Mouse (Mus musculus): ENCODE measurements around the gene Phf11c.
A peak's percentile ranks its signal among the peaks of the same experiment; 100 is the strongest.
"Not testable (repeated sequence)": the region's sequence is repeated elsewhere in the genome, so short reads cannot be mapped to it uniquely, and the experiment has no call there.

Gene Phf11c

GRCm38 (mm10) chr14:59395281-59395680 is at the start of gene Phf11c:
Gene Phf11c, minus strand, starts transcription at chr14:59395381.
- DNase-seq, result no peak

DNA sequence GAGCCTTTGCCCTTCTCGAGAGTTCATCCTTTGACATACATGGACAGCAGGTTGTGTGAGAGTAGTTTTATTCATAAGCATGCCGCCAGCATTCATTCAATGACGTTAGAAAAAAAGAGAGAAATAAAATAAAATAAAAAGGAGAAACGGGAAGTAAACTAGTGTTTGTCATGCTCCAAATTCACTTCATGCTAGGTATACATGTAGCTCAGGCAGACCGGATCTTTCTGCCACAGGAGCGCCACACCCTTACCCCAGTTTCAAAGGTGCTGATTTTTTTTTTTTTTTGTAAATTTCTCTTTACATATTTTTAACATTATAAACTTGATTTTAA is 46.3 kb upstream of the Phf11c start:
- DNase-seq, result no peak

DNA sequence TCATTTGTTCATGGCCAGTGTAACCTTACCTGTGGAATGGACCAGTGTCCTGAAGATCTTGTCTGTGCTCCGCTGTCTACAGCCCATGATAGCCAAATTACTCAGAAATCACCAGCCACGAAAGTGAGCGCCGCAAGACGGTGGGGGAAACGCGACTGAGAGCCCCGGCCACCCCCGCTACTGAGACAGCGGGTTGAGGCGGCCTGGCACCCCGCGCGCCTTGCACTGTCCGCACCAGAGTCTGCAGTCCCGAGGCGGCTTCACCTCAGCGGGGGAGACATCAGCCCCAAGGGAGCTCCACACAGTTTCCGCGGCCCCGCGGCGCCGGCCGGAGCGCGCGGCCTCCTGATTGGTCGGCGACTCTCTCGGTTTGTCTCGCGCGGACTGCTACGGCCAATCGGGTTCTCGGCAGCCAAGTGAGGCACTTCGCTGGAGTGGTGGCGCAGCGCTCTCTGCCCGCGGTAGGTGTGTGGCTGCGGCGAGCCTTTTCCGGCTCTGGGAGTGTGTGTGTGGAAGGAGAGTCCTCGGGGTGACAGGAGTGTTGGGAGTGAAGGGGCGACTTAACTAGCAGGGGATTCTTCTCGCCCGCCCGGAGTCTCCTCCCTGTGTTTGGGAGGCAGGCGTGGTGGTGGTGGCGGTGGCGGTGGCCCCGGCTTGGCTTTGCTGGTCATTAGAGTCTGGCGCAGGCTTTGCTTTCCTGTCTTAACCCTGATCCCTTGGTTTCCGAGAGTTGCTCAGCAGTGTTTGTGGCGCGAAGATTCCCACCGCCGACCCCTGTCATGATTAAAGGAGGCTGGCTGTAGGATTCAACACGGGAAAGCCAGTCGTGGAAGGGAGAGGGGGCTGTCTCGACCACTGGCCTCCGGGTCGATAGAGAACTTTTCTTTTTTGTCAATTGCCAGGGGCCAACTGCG is 45.6 kb upstream of the Phf11c start, which contains the start of the genes Setdb2 and Cab39l:
Gene Setdb2, minus strand, starts transcription at position 327 of the 914 bp plus-strand sequence.
Gene Cab39l, plus strand, starts transcription at position 415 of the 914 bp plus-strand sequence.
- DNase-seq, result peak; percentile 95 to 96

DNA sequence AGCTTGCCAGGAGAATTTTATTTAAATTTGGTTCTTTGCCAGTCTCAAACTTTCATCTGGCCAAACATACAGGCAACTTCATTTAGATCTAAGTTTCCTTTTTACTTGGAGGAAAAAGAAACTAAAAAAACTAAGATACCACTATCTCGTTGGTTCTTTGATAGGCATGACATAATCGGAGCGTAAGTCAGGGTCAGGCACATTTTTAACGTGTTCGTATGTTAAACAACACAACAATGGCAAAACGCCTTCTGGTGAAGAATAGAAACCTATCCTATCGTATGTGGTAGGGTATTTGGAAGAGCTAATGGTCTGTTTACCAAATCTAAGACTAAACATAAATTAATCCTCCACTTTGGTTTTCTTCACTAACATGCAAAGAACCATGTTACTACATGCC is 44.9 kb upstream of the Phf11c start:
- no peak for DNase-seq

- no peak for DNase-seq
Observed at GRCm38 (mm10) chr14:59438505-59438904, 43.3 kb upstream of the Phf11c start.

DNA sequence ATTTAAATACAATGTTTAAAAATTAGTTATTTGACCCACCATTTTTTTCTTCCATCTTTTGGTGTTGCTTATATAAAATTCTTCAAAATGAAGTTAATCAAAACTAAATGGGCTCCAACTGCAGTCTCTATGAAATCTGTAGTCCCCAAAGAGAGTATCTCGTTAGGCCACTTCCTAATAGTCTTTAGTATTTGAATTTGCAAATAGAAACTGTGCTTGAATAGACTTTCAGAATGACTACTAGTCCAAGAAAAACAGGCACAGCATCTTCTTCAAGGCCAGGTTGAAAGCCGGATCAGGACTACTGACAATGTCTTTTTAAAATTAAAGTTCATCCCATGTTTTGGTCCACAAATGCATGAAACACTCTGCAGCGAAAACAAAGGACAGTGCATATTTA is 42.2 kb upstream of the Phf11c start:
- DNase-seq, result no peak

GRCm38 (mm10) chr14:59435206-59435605 is 40.0 kb upstream of the Phf11c start:
- DNase-seq, result peak in 1 of 2 experiments; percentile 30

DNA sequence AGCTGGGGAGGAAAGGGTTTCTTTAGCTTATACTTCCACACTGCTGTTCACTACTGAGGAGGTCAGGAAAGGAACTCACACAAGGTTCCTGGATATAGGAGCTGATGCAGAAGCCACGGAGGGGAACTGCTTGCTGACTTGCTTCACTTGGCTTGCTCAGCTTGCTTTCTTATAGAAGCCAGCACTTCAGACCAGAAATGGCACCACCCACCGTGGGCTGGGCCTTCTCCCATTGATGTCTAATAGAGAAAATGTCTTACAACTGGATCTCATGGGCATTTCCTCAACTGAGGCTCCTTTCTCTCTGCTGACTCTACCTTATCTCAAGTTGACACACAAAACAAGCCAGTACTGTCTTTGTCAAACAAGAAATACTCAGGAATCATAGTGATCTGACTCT is 38.7 kb upstream of the Phf11c start:
- DNase-seq, result no peak

DNA sequence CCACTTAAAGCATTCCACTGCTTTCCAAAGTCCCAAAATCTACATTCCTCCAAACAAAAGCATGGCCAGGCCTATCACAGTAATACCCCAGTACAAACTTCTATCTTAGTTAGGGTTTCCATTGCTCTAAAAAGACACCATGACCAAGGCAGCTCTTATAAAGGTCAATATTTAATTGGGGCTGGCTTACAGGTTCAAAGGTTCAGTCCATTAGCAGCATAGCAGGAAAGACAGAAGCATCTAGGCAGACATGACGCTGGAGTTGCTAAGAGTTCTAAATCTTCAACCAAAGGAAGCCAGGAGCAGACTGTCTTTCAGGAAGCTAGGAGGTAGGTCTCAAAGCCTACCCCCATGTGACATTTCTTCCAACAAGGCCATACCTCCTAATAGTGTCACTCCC is 35.4 kb upstream of the Phf11c start:
- no peak for DNase-seq

DNA sequence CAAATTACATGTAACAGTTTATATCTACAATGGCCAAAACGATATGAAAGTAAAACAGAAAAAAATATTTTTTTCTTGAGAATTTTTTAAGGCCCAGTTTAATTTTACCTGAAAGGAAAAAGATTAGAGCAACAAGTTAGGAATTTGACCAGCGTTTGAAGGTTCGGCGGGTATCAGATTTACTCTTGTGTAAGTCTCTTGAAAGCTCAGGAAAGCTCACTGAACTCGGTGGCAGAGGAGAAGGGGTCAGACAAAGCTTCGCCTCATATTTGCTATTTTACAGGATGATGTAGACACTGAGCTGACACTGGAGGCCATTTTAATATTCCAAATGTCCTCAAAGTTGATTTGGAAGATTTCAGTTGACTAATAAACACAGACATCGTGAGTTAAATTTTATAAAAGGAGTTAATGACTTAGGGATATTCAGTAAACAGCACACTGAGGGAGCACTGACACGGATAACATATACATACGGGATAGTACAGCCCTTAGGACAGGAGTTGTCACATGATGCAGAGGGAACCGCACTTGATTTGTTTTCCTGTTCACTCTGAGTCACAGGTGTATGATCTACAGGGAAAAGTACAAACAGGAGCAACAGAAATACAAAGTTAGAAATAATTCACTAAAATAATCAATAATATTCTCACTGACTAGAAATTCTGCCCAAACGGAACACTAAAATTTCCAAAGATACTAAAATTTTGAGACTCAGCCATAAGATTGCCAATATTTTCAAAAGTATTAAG is 27.9 kb upstream of the Phf11c start:
- DNase-seq, result no peak

DNA sequence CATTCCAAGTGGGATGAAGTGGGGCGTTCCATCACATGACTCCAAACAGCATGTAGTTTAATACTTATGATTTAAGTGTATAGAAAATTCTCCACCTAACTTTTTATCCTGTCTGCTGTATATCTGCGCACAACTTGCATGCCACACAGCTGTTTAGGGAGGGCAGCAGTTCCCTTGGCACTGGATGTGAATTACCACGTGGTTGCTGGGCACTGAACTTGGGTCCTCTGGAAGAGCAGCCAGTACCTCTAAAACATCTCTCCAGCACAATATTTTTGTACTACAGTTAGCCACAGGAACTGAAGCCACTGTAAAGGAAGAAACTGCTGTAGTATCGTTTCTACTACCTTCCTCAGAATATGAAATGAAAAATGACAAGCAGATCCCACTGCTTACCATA is 23.0 kb upstream of the Phf11c start:
- no peak for DNase-seq

DNA sequence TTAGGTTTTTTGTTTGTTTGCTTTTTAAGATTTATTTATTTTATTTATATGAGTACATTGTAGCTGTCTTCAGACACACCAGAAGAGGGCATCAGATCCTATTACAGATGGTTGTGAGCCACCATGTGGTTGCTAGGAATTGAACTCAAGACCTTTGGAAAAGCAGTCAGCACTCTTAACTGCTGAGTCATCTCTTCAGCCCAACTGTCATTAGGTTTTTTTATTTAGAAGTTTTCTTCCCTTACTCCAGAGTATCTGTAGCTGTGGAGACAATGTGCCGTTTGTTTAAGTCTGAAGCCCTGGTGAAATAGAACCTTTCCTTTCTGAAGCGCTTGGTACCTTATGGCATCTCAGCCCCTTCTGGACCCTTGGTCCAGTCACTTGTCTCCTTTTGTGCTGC is 19.8 kb upstream of the Phf11c start:
- DNase-seq, result not testable (repeated sequence)

DNA sequence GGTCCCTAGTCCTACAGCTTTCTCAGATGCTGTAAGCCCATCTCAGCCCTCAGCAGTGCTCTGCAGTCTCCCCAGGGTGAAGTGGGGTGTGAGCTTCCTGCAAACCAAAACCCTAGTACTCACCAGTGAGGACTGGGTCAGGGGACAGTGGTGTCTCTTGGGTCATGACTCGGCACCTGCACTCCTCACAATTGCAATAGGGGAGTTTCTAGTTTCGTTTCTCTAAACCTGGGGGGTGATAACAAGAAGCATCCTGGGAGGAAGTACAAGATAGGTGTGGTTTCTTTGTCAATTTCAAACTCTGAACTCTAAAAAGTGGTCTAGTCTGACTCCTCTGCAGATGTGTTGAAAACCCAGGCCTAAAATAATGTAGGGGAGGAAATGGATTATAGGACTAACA is 1.8 kb upstream of the Phf11c start:
- DNase-seq, result no peak

DNA sequence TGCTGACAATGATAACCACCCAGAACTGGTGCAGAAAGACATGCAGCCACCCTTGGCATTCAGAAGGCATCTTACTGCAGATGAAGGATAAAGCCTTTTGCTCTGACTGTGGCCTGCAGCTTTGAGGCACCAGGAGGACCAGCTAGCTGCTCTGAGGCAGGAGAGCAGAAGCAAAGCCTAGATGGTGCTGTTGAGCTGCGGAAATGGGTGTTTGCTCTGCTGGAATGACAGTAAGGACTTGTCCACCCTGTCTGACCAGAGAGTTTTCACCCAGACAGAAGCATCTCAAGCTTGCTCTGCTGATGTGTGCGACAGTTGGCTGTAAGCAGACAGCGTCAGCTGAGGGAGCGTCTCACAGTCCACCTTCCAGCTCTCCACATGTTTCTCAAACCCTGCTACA is 5.0 kb downstream of the Phf11c start:
- DNase-seq, result peak; percentile 4 to 47

- DNase-seq, result no peak
Observed at GRCm38 (mm10) chr14:59389532-59389931, 5.6 kb downstream of the Phf11c start.

DNA sequence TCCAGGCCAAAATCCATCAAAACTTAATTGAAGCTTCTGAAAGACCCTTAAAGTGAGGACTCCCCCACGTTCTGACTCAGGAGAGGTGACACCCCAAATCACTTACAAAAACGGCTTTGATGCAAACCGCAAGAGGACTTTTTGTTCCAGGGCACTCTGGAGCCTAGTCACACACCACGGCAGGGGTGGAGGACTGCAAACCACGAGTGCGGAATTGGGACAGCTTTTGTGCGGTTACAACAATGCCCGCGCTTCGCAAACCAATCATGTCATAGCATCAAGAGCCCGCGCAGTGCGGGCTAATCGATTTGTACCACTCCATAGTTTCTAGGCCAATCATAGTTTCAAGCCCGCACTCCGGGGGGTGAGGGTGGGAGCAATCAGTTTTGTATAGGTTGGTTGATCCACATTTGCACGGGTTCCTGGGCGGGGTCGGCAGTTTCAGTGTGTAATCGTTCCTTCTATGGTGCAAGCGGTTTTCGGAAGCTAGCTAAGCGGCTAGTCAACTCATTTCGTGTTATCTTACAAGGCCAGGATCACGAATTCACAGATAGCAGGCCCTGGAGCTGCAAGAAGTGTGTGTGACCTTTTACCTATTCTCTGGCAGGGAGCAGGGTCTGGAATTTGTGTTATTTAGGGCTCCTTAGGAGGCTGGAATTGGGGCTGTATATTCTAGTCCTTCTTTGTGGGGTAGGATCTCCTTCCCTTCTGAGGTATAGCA is 24.7 kb downstream of the Phf11c start:
- no peak for DNase-seq

- DNase-seq, result no peak
Observed at GRCm38 (mm10) chr14:59366386-59367105, 28.6 kb downstream of the Phf11c start.

GRCm38 (mm10) chr14:59365244-59365644 is 29.9 kb downstream of the Phf11c start, which contains the start of gene Phf11d:
Gene Phf11d, minus strand, starts transcription at chr14:59365470.
- peak; percentile 51 to 61 for DNase-seq

- DNase-seq, result peak; percentile 6 to 17
Observed at GRCm38 (mm10) chr14:59341189-59341588, 54.0 kb downstream of the Phf11c start, which contains the start of gene Phf11b. Gene Phf11b, minus strand, starts transcription at chr14:59341351.

GRCm38 (mm10) chr14:59339541-59339940 is 55.6 kb downstream of the Phf11c start:
- no peak for DNase-seq

DNA sequence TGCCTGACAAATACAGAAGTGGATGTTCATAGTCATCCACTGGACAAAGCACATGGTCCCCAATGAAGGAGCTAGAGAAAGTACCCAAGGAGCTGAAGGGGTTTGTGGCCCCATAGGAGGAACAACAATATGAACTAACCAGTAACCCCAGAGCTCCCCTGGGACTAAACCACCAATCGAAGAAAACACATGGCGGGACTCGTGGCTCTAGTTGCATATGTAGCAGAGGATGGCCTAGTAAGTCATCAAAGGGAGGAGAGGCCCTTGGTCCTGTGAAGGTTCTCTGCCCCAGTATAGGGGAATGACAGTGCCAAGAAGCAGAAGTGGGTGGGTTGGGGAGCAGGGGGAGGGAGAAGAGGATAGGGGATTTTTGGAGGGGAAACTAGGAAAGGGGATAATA is 59.1 kb downstream of the Phf11c start:
- DNase-seq, result not testable (repeated sequence)
